Mouse (Mus musculus) adipose tissue, adult 10 weeks (tissue): ENCODE data around the gene Wwox. TPM values are rescaled to one million over a fixed set of nuclear protein-coding genes. Genes with fewer than 3 reads are reported as not detected.

Experiments
- polyA plus RNA-seq: library from polyadenylated mRNA; stranded (reverse); fragments of 350-450 nt; fragmentation: Illumina TruSeq; extraction: RNeasy Lipid Tissue Mini Kit (QIAGEN cat#74804); gene quantifications from one replicate; pipeline ENCODE4 v1.2.3, GENCODE M21; 2014; ENCODE audit warnings: low read depth, low replicate concordance

Wwox gene
- 13.0 TPM for polyA plus RNA-seq

DNA sequence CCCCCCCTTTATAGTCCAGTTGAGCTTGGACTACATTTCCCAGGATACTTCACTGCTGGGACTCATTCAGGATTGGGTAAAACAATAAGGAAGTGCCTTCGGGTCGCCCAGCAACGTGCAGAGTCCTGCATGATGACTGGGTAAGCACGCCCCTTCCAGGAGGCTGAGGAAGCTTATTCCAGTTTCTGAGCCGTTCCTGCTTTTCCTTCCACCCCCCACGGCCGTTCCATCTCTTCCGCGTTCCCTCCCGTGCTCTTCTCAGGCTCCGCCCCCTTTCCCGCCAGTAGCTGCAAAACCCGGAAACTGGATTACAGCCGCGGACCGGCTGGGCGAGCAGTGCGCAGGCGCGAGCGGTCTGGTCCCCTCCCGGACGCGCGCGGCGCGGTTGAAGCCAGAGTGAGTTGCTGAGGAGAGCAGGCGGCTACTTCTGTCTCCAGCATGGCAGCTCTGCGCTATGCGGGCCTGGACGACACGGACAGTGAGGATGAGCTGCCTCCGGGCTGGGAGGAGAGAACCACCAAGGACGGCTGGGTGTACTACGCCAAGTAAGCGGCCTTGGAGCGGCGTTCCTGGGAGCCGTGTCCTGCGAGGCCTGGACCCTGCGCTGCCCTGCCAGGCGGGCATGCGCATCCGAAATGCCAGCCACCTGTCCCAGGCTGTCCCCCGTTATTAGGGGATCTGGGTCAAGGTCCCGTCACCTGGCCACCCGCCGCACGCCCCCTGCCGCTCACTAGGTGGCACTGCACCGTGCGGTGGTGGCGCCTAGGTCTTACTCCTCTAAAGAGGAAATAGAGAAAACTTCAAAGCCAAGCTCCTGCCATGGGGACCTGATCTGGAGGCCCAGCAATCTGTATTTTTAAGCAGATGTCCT lies at the start of gene Wwox:
Gene Wwox, plus strand, starts transcription at position 322 of the 871 bp plus-strand sequence.

DNA sequence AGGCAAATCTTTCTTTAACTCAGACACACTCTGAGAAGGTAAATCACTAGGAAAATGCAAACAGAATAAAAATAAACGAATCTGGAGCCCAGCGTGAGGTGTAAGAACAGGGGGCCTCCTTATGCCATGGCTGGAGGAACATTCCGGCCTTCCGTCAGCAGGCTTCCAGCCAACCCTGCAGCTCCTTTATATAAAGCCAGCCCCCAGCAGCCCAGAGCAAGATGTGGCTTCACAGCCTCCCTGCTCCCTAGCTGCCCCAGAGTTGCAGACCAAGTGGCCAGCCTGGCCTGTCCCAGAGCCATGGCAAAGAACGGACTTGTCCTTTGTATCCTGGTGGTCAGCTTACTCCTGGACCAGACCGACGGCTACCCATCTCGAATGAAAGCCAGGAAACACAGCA lies 21.7 kb upstream of the Wwox start, which contains the start of gene Clec3a:
Gene Clec3a, plus strand, starts transcription at position 301 of the 400 bp plus-strand sequence.

Other genes starting within 250 kb of the Wwox start
- gene Vat1l, start 234.0 kb upstream of the Wwox start, polyA plus RNA-seq: 0.98 TPM
- gene Clec3a, start 21.6 kb upstream of the Wwox start, polyA plus RNA-seq: not detected